Mouse (Mus musculus): ENCODE data around the gene Mettl7a3.

GRCm38 (mm10) chr15:100319884-100320283 is 14.8 kb upstream of the Mettl7a3 start:
- TF ChIP-seq CTCF (IDR thresholded peaks at IDR 0.05; ENCODE audit: control insufficient read depth, insufficient read depth, insufficient replicate concordance, low read depth, low read length) (no peak), POLR2A (IDR thresholded peaks at IDR 0.05; ENCODE audit: control insufficient read depth, low read depth, low read length) (no peak)
